Mouse (Mus musculus) heart, embryonic 11.5 days (tissue): ENCODE data around the gene Acp7. TPM values are rescaled to one million over a fixed set of nuclear protein-coding genes. Genes with fewer than 3 reads are reported as not detected.
A peak's percentile ranks its signal among the peaks of the same experiment; 100 is the strongest.
"Not testable (repeated sequence)": the region's sequence is repeated elsewhere in the genome, so short reads cannot be mapped to it uniquely, and the experiment has no call there.

Experiments used
- ATAC-seq: fragments of 200-750 bp; cut with Nextera tagmentation; replicated peaks from 2 replicates; pipeline ENCODE4 v1.8.0; 2017; ENCODE audit warnings: moderate library complexity; ENCODE audit not compliant: insufficient number of reproducible peaks, low FRiP score, low TSS enrichment
- H3K27ac ChIP-seq: fragments of 300-500 bp; sonication (generic); 2 replicates; pipeline ENCODE4 v1.5.1; 2014; ENCODE audit warnings: mild to moderate bottlenecking, low read depth, low read length
- H3K27me3 ChIP-seq: fragments of 300-500 bp; sonication (generic); 2 replicates; pipeline ENCODE4 v1.6.1; 2014; ENCODE audit warnings: mild to moderate bottlenecking, low read length, mixed read lengths; ENCODE audit not compliant: control insufficient read depth, insufficient read depth
- H3K36me3 ChIP-seq: fragments of 300-500 bp; sonication (generic); 2 replicates; pipeline ENCODE4 v1.6.1; 2014; ENCODE audit warnings: mild to moderate bottlenecking, low read length, moderate library complexity, mixed read lengths; ENCODE audit not compliant: control insufficient read depth, insufficient read depth
- H3K4me1 ChIP-seq: fragments of 300-500 bp; sonication (generic); 2 replicates; pipeline ENCODE4 v1.6.1; 2014; ENCODE audit warnings: low read length; ENCODE audit not compliant: control insufficient read depth, insufficient read depth
- H3K4me2 ChIP-seq: fragments of 300-500 bp; sonication (generic); 2 replicates; pipeline ENCODE4 v1.6.1; 2014; ENCODE audit warnings: mild to moderate bottlenecking, moderate library complexity
- H3K4me3 ChIP-seq: fragments of 300-500 bp; sonication (generic); 2 replicates; pipeline ENCODE4 v1.5.1; 2014; ENCODE audit warnings: low read depth, low read length
- H3K9ac ChIP-seq: fragments of 300-500 bp; sonication (generic); 2 replicates; pipeline ENCODE4 v1.6.1; 2014; ENCODE audit warnings: mild to moderate bottlenecking, low read depth, low read length, moderate library complexity
- H3K9me3 ChIP-seq: fragments of 300-500 bp; sonication (generic); replicated peaks from 2 replicates; pipeline ENCODE4 v1.6.1; 2016; ENCODE audit warnings: low read length; ENCODE audit not compliant: control insufficient read depth
- WGBS: fragments of 180-500 bp; shearing (Covaris S2); extraction: QIAGEN DNeasy Blood & Tissue Kit; methylation state at CpG from one replicate; pipeline ENCODE4 v1.1.7; 2014; ENCODE audit not compliant: insufficient replicate concordance; 5-methylcytosine and 5-hydroxymethylcytosine counted together
- polyA plus RNA-seq: library from polyadenylated mRNA; unstranded; fragments of >200 nt; fragmentation: Nextera tagmentation; extraction: Ambion mirVana; gene quantifications from 2 replicates; pipeline ENCODE4 v1.2.1, GENCODE M21; 2014

The Acp7 gene
- polyA plus RNA-seq: 0.17 TPM in 1 of 2 replicates, not detected in the other

DNA sequence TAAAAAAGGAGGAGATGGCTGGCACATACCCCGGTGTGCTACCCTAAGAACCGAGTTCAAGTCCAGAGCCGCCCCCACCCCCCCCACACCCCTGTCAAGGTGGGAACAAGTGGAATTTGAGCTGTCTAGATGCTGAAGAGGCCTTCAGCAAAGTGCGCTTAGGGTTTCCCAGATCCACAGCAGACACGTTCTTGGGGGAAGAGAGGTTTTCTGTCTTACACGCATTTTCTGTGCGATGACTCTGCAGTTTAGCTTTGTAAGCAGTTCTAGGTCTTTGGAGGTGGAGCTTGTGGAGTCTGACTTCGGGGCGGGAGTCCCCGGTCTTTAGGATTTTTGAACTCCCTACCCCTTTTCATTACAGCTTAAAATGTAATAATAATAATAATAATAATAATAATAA is at the start of gene Acp7:
TSS of gene Acp7 (minus strand) at position 260 of the 400 bp plus-strand sequence.
- no peak for ATAC-seq
- Histone ChIP-seq H3K9me3 (no peaks in the 10 kb centered on the region), H3K4me1 (peaks cover 6% of the 10 kb centered on the region; the same call in 1 of the 2 replicates), H3K27ac (no peak within 1 kb of the TSS), H3K9ac (no peak within 1 kb of the TSS), H3K4me3 (peak within 1 kb of the TSS; percentile 21), H3K27me3 (peaks cover 29% of the 10 kb centered on the region), H3K4me2 (peak within 1 kb of the TSS; percentile 50), H3K36me3 (no peaks in the 10 kb centered on the region)
- WGBS: 22% methylated on average over 10 of the region's 10 CpGs

DNA sequence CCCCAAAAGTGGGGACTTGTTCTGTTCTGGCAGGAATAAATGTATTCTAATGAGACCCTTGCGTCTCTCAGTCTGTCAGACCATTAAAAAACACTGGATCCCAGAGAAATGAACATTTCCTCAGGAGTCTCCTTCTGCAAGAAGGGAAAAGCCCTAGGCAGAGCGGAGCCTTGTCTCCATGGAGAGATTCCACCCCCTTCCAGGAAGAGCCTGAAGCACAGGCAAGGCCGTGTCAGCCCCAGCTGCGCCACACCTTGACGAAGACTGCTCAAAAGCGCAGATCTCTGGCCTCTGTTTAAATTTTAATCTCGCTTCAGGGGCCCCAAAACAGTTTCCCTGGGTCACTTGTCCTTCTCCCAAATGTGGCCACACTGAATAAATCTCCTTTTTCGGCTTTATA is 46.5 kb upstream of the Acp7 start:
- Histone ChIP-seq H3K9ac (no peak overlapping the region), H3K36me3 (no peaks in the 10 kb centered on the region), H3K4me1 (no peaks in the 10 kb centered on the region), H3K27ac (no peak overlapping the region), H3K9me3 (no peaks in the 10 kb centered on the region), H3K27me3 (no peaks in the 10 kb centered on the region), H3K4me3 (no peak overlapping the region), H3K4me2 (no peak overlapping the region)
- WGBS: 86% methylated on average over 8 of the region's 8 CpGs
- no peak for ATAC-seq

DNA sequence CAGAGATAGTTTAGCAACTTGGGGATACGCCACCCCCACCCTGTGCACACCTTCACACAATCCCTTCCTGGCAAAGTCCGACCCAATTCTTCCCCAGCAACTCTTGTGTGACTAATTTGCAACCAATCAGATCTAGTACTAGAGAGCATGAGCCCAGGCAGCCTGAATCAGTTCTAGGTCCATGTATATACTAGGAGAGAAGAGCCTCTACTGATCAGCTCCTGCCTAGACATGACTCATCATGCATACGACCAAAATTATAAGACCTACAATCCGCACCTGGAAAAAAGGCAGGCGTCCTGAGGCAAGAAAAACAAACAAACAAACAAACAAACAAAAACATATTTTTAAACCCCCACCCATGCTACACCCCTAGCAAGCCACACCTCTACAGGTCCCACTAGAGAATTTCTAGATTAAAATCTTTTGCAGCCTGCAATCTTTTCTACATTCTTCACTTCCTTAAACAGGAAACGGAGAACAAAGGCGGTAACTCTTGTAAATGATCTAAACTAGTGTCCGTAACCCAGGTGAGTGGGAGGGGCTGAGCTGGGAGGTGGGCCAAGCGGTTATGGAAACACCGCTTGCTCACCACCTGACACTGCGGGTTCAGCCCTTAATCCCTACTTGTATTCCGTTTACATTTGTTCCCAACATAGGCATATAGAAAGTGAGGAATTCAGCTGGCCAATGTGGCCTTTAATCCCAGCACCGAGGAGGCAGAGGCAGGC is 45.8 kb upstream of the Acp7 start:
- Histone ChIP-seq H3K9me3 (no peaks in the 10 kb centered on the region), H3K4me1 (no peaks in the 10 kb centered on the region), H3K4me3 (no peak overlapping the region), H3K36me3 (no peaks in the 10 kb centered on the region), H3K4me2 (no peak overlapping the region), H3K27ac (no peak overlapping the region), H3K27me3 (no peaks in the 10 kb centered on the region), H3K9ac (no peak overlapping the region)
- whole genome bisulfite sequencing: 75% methylated on average over 13 of the region's 13 CpGs
- no peak for ATAC-seq

- no peak overlapping the region for H3K9ac ChIP-seq
- no peaks in the 10 kb centered on the region for H3K9me3 ChIP-seq
- no peaks in the 10 kb centered on the region for H3K4me1 ChIP-seq
- 34% methylated on average over 11 of the region's 11 CpGs for WGBS
- ATAC-seq: no peak
- no peaks in the 10 kb centered on the region for H3K36me3 ChIP-seq
- H3K27ac ChIP-seq: no peak overlapping the region
- no peak overlapping the region for H3K4me2 ChIP-seq
- no peaks in the 10 kb centered on the region for H3K27me3 ChIP-seq
- no peak overlapping the region for H3K4me3 ChIP-seq
Observed at GRCm38 (mm10) chr7:28675746-28676145, 44.6 kb upstream of the Acp7 start.

- H3K4me3 ChIP-seq: no peak overlapping the region
- H3K27ac ChIP-seq: no peak overlapping the region
- no peaks in the 10 kb centered on the region for H3K4me1 ChIP-seq
- H3K9ac ChIP-seq: no peak overlapping the region
- no peak for ATAC-seq
- H3K9me3 ChIP-seq: no peaks in the 10 kb centered on the region
- 58% methylated on average over 9 of the region's 9 CpGs for WGBS
- no peaks in the 10 kb centered on the region for H3K36me3 ChIP-seq
- H3K4me2 ChIP-seq: no peak overlapping the region
- H3K27me3 ChIP-seq: no peaks in the 10 kb centered on the region
Observed at GRCm38 (mm10) chr7:28674994-28675393, 43.9 kb upstream of the Acp7 start.

GRCm38 (mm10) chr7:28672786-28673185 is 41.7 kb upstream of the Acp7 start:
- WGBS: 54% methylated on average over 5 of the region's 5 CpGs
- H3K4me1 ChIP-seq, H3K9me3 ChIP-seq, H3K9ac ChIP-seq, H3K4me3 ChIP-seq, H3K27ac ChIP-seq, ATAC-seq, H3K36me3 ChIP-seq, H3K4me2 ChIP-seq, H3K27me3 ChIP-seq: not testable (repeated sequence)

GRCm38 (mm10) chr7:28672276-28672675 is 41.1 kb upstream of the Acp7 start:
- 81% methylated on average over 5 of the region's 5 CpGs for WGBS
- Histone ChIP-seq H3K27me3 (no peaks in the 10 kb centered on the region), H3K36me3 (no peaks in the 10 kb centered on the region), H3K4me3 (no peak overlapping the region), H3K9me3 (no peaks in the 10 kb centered on the region), H3K27ac (no peak overlapping the region), H3K4me2 (no peak overlapping the region), H3K4me1 (no peaks in the 10 kb centered on the region), H3K9ac (no peak overlapping the region)
- no peak for ATAC-seq

GRCm38 (mm10) chr7:28671172-28671571 is 40.0 kb upstream of the Acp7 start:
- Histone ChIP-seq H3K4me3 (no peak overlapping the region), H3K9ac (no peak overlapping the region), H3K4me1 (no peaks in the 10 kb centered on the region), H3K9me3 (no peaks in the 10 kb centered on the region), H3K4me2 (no peak overlapping the region), H3K27ac (no peak overlapping the region), H3K27me3 (no peaks in the 10 kb centered on the region), H3K36me3 (no peaks in the 10 kb centered on the region)
- no peak for ATAC-seq
- WGBS: 60% methylated on average over 4 of the region's 4 CpGs
